Mouse (Mus musculus): ENCODE data around the gene Cit.

Gene Cit

GRCm38 (mm10) chr5:115915481-115915880 lies 70.4 kb downstream of the Cit start:
- no peak for DNase-seq (ENCODE audit: low read depth, low spot score)

GRCm38 (mm10) chr5:115917960-115918359 lies 72.9 kb downstream of the Cit start:
- no peak for DNase-seq (ENCODE audit: low read depth, low spot score)

DNA sequence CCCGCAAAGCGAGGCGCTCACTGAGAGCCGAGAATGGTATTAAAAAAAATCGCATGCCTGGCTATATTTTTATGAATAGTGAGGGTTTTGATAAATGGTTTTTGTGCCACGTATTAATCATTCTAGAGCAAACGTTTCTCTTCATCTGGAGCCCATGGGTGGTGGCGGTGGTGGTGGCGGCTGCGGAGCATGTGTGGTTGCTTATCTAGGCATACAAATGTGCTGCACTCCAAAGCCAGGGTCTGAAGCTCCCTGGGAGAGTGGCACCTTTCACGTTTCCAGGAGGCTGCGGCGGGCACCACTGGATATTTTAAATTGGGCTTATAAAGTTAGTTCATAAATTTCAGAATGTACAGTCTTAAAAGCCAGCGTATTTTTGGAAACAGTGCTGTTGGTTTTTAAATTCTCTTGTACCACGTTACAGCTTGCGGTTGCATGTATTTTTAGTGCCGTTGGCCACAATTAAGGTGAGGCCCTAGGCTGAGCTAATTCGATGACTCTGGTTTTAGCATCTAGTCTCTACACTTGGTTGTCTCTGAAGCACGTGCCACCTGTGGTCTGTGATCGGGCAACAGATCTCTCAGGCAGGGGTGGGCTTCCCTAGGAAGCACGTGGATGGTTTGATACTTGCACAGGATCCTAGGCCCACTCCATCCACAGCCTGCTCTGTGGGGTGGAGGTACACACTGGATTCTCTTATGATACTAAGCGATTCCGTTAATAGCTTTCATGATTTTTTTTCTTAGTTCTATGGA lies 73.7 kb downstream of the Cit start:
- DNase-seq (ENCODE audit: low read depth, low spot score) = no peak

DNA sequence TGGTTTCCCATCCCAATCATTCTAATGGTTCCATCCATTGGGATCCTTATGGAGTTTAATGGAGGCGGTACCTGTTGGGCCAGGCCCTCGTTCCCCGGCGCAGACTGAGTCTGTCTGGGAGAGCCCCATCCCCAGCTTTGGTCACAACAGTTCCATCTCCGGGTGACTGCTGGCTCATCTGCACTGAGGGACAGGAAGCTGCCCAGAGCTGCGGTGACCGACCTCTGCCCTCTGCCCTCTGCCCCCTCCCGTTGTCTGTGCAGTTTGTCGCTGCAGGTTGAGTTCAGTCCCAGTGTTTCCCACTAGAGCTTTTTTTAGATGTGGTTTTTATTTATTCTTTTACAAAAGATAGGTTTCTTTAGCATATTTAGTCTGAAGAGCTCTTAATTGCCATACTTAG lies 76.9 kb downstream of the Cit start:
- DNase-seq (ENCODE audit: low read depth, low spot score) = no peak

GRCm38 (mm10) chr5:115924946-115925345 lies 79.9 kb downstream of the Cit start:
- DNase-seq (ENCODE audit: low read depth, low spot score) = no peak

GRCm38 (mm10) chr5:115928786-115929507 lies 83.9 kb downstream of the Cit start:
- no peak for DNase-seq (ENCODE audit: low read depth, low spot score)

GRCm38 (mm10) chr5:115932325-115932724 lies 87.2 kb downstream of the Cit start:
- DNase-seq (ENCODE audit: low read depth, low spot score) = no peak

GRCm38 (mm10) chr5:115936851-115937250 lies 91.8 kb downstream of the Cit start:
- no peak for DNase-seq (ENCODE audit: low read depth, low spot score)

DNA sequence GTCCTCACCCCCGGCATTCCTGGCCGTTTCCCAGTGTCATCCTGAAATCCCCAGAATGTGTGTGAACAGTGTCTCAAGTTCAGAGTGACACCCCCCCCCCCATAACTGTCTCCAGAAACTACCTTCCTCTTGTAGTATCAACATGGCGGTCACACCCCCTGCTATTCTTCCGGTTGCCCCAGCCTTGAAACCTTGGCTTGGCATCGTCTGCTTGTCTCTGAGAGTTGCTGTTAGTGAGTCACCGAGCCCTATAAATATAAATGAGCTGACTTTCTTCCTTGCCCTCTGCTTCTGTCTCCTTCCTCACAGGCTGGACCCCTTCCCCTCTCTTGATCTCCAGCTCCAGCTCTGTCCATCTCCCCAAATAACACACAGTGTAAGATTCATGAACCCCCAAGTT lies 92.5 kb downstream of the Cit start:
- DNase-seq (ENCODE audit: low read depth, low spot score) = no peak

GRCm38 (mm10) chr5:115938999-115939398 lies 93.9 kb downstream of the Cit start:
- DNase-seq (ENCODE audit: low read depth, low spot score) = no peak

- no peak for DNase-seq (ENCODE audit: low read depth, low spot score)
These were observed 97.3 kb downstream of the Cit start for GRCm38 (mm10) chr5:115942389-115942788.

DNA sequence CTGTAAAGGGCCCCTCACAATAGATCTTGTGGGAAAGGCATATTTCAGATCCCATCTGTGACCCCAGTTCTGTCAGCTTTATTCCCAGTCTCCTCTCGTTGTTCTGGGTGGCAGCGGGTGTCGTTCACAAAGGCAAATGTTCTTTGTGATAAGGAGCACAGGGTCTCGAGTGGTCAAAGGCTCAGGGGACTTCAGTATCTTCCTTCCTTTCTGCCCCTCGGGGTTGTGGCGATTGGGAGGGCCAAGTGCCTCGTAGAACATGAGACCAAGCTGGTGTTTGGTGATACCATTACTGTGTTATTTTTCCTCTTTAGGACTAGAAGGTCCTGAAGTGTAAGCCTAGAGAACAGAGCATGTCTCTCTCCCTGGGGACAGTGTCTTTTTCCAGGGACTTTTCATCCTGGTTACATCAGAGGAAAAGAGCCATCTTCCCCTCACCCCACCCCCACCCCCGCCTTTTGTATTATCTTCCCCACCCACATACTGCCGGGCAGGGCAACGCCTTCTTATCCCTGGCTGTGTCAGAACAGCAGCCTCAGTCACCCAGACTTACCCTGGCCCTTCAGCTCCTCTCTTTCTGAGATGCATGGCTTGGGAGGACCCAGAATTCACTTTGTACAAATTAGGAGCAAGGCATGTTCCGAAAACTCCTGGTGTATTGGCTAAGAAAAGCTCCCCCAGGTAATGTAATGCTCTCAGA lies 99.9 kb downstream of the Cit start:
- no peak for DNase-seq (ENCODE audit: low read depth, low spot score)

GRCm38 (mm10) chr5:115947622-115948353 lies 102.7 kb downstream of the Cit start:
- no peak for DNase-seq (ENCODE audit: low read depth, low spot score)

- DNase-seq (ENCODE audit: low read depth, low spot score) = no peak
These were observed 105.9 kb downstream of the Cit start for GRCm38 (mm10) chr5:115950936-115951335.

GRCm38 (mm10) chr5:115953173-115953572 lies 108.1 kb downstream of the Cit start:
- DNase-seq (ENCODE audit: low read depth, low spot score) = no peak

DNA sequence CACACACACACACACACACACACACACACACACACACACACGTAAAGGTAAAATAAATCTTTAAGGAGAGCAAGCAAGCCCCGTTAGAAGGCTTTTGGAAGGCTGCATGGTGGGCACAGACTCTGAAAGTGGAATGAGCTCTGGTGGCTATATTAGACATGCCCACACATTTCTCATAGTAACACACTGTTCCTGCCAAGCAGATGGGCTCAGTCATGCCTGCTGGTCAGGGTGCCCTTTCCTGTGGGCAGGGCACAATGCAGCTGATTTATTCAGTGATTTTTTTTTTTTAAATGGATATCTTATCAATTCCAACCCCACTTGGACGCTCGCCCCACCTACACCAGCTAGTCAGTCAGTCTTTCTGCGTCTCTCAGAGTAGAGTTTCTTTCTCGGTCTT lies 109.0 kb downstream of the Cit start:
- DNase-seq (ENCODE audit: low read depth, low spot score) = no peak

DNA sequence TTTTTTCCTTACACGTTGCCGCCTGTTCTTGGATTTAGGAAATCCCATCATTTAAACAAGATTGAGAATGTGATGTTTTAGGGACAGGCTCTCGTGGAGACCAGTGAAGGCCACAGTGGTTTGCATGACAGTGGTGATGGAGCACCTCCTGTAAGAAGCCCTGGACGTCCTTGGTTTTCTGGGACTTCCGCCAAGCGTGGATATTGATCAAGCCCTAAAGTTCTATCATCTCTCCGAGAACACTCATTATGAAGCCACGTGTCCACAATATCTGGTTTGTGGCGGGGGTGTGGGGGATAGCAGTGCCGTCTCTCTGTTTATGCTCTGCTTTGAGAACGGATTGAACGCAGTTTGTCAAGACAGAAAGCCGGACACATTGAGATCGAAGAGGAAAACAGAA lies 109.5 kb downstream of the Cit start:
- DNase-seq (ENCODE audit: low read depth, low spot score) = no peak

DNA sequence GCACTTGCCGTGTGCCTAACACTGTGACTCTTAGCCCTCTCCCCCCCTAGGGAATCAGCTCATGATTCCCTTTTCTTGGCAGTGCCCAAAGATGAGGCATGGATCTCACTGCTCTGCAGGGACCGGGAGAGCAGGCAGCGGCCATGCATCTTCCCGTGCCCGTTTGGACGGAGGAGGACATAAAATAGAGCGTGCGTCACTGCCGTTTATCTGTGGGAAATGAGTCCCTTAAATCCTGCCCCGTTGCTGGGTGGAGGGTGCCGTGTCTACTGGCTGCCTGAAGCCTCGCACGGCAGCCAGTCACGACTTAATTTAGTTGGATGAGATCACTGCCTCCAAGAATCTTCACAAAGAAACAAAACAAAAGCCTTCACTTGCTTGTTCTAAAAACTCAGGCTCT lies 110.1 kb downstream of the Cit start:
- DNase-seq (ENCODE audit: low read depth, low spot score) = no peak

DNA sequence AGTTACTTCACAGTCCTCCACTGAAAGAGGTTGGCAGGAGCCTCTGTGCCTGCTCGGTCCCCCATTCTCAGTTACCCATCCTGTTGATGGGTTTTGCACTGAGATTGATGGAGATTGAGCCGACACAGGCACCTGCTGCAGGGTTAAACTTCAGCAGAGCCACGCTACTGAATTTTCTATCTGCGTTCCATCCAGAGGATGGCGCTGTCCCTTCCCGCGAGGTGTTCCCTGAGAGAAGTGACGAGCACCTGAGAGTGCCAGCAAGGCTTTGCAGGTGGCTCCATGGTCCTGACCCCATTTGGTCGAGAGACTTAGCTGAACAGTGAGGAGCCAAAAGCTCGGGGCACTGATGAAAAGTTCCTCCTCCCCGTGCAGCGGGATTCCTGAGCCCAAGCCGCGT lies 111.0 kb downstream of the Cit start:
- DNase-seq (ENCODE audit: low read depth, low spot score) = no peak

- DNase-seq (ENCODE audit: low read depth, low spot score) = no peak
These were observed 112.1 kb downstream of the Cit start for GRCm38 (mm10) chr5:115957177-115957576.

- no peak for DNase-seq (ENCODE audit: low read depth, low spot score)
These were observed 113.3 kb downstream of the Cit start for GRCm38 (mm10) chr5:115958344-115958743.

- no peak for DNase-seq (ENCODE audit: low read depth, low spot score)
These were observed 113.7 kb downstream of the Cit start for GRCm38 (mm10) chr5:115958814-115959213.
